Mouse (Mus musculus) CH12.LX (cell line): ENCODE data around the gene Paf1. TPM values are rescaled to one million over a fixed set of nuclear protein-coding genes. Genes with fewer than 3 reads are reported as not detected.

Source experiments
- DNase-seq: peaks from one replicate; pipeline ENCODE4 v3.0.0-alpha.2; 2013; ENCODE audit errors: extremely low read depth
- H3K27ac ChIP-seq: 2 replicates; pipeline ENCODE4 v1.5.1; 2012; ENCODE audit warnings: low read depth, mild to moderate bottlenecking, control low read depth, moderate library complexity; ENCODE audit not compliant: insufficient read depth
- H3K27me3 ChIP-seq: replicated peaks from 2 replicates; pipeline ENCODE3; 2012; ENCODE audit warnings: inconsistent platforms
- H3K36me3 ChIP-seq, 2 experiments: replicated peaks in 1 of 2; 2 replicates each; pipeline versions ENCODE3 to v1.6.1; 2012; ENCODE audit warnings: inconsistent platforms in 1 of 2, low read length in 1 of 2, mild to moderate bottlenecking in 1 of 2, mixed read lengths in 1 of 2, moderate library complexity in 1 of 2; ENCODE audit not compliant: control insufficient read depth in 1 of 2, insufficient read depth in 1 of 2
- H3K4me1 ChIP-seq, 2 experiments: 2 replicates each; pipeline ENCODE4 v1.6.1; 2012; ENCODE audit warnings: inconsistent platforms in 1 of 2, moderate library complexity in 1 of 2; ENCODE audit not compliant: insufficient read depth in 2 of 2, control insufficient read depth in 1 of 2
- H3K4me2 ChIP-seq: 2 replicates; pipeline ENCODE4 v1.6.1; 2012; ENCODE audit warnings: low read depth, mild to moderate bottlenecking, control low read depth; ENCODE audit not compliant: poor library complexity, insufficient read depth, severe bottlenecking
- H3K4me3 ChIP-seq, 3 experiments: fragments of 150-350 bp in 1 of 3; sonication (generic) in 1 of 3; replicated peaks in 1 of 3; 2 replicates each; pipeline versions ENCODE3 to v1.5.1; 2011 to 2012; ENCODE audit warnings: low read depth in 2 of 3, low read length in 2 of 3, mild to moderate bottlenecking in 2 of 3, moderate library complexity in 2 of 3, control low read depth in 1 of 3, improper control_type of control experiment in 1 of 3, inconsistent platforms in 1 of 3, mixed read lengths in 1 of 3; ENCODE audit not compliant: poor library complexity in 1 of 3
- H3K79me2 ChIP-seq: replicated peaks from 2 replicates; pipeline ENCODE4 v1.6.1; 2012; ENCODE audit warnings: mild to moderate bottlenecking, moderate library complexity; ENCODE audit not compliant: control insufficient read depth, poor library complexity, insufficient read depth, severe bottlenecking; ENCODE audit errors: extremely low read depth
- H3K9ac ChIP-seq: 2 replicates; pipeline ENCODE4 v1.6.1; 2012; ENCODE audit warnings: low read depth, mild to moderate bottlenecking, control low read depth, moderate library complexity; ENCODE audit not compliant: insufficient read depth
- H3K9me3 ChIP-seq: replicated peaks from 2 replicates; pipeline ENCODE3; 2012; ENCODE audit warnings: low read length, inconsistent platforms, mixed read lengths
- BHLHE40 ChIP-seq: IDR thresholded peaks from 2 replicates; pipeline ENCODE4 v1.6.1; 2011; ENCODE audit warnings: mild to moderate bottlenecking, low read depth, low read length, improper control_type of control experiment
- CHD1 ChIP-seq: IDR thresholded peaks from 2 replicates; pipeline ENCODE4 v1.6.1; 2012; ENCODE audit warnings: low read depth, low read length, improper control_type of control experiment, inconsistent platforms
- CHD2 ChIP-seq: IDR thresholded peaks from 2 replicates; pipeline ENCODE4 v1.6.1; 2011; ENCODE audit warnings: low read length, improper control_type of control experiment
- CTCF ChIP-seq, 2 experiments: IDR thresholded peaks in 1 of 2; conservative IDR thresholded peaks in 1 of 2; 2 replicates each; pipeline ENCODE4 v1.5.1; 2011 to 2012; ENCODE audit warnings: low read depth in 2 of 2, low read length in 2 of 2, improper control_type of control experiment in 1 of 2, inconsistent platforms in 1 of 2, mild to moderate bottlenecking in 1 of 2, moderate library complexity in 1 of 2
- E2F4 ChIP-seq: IDR thresholded peaks from 2 replicates; pipeline ENCODE4 v1.6.1; 2011; ENCODE audit warnings: low read depth, low read length, improper control_type of control experiment; ENCODE audit not compliant: insufficient replicate concordance
- ELF1 ChIP-seq: IDR thresholded peaks from 2 replicates; pipeline ENCODE4 v1.6.1; 2014; ENCODE audit warnings: low read depth, mild to moderate bottlenecking, inconsistent platforms, low read length, improper control_type of control experiment
- EP300 ChIP-seq: IDR thresholded peaks from 2 replicates; pipeline ENCODE4 v1.6.1; 2011; ENCODE audit warnings: low read length, improper control_type of control experiment
- ETS1 ChIP-seq: conservative IDR thresholded peaks from 2 replicates; pipeline ENCODE4 v1.6.1; 2012; ENCODE audit warnings: low read depth, mild to moderate bottlenecking, inconsistent platforms, low read length, improper control_type of control experiment, moderate library complexity
- GABPA ChIP-seq: IDR thresholded peaks from 2 replicates; pipeline ENCODE4 v1.6.1; 2012; ENCODE audit warnings: low read depth, low read length, improper control_type of control experiment, inconsistent platforms; ENCODE audit not compliant: insufficient replicate concordance
- HCFC1 ChIP-seq: IDR thresholded peaks from 2 replicates; pipeline ENCODE4 v1.6.1; 2012; ENCODE audit warnings: low read depth, mild to moderate bottlenecking, inconsistent platforms, low read length, improper control_type of control experiment
- IRF4 ChIP-seq: IDR thresholded peaks from 2 replicates; pipeline ENCODE4 v1.6.1; 2014; ENCODE audit warnings: low read depth, mild to moderate bottlenecking, inconsistent platforms, low read length, improper control_type of control experiment
- JUN ChIP-seq: IDR thresholded peaks from 2 replicates; pipeline ENCODE4 v1.6.1; 2011; ENCODE audit warnings: low read depth, mild to moderate bottlenecking, low read length, improper control_type of control experiment, moderate library complexity; ENCODE audit not compliant: insufficient read depth
- JUND ChIP-seq: conservative IDR thresholded peaks from 2 replicates; pipeline ENCODE4 v1.6.1; 2011; ENCODE audit warnings: low read depth, low read length, improper control_type of control experiment
- KAT2A ChIP-seq: IDR thresholded peaks from 2 replicates; pipeline ENCODE4 v1.6.1; 2012; ENCODE audit warnings: low read length, improper control_type of control experiment, inconsistent platforms; ENCODE audit not compliant: insufficient replicate concordance
- MAFK ChIP-seq: IDR thresholded peaks from 2 replicates; pipeline ENCODE4 v1.6.1; 2011; ENCODE audit warnings: low read length, improper control_type of control experiment; ENCODE audit not compliant: insufficient replicate concordance
- MAX ChIP-seq: IDR thresholded peaks from 2 replicates; pipeline ENCODE4 v1.6.1; 2011; ENCODE audit warnings: low read length, improper control_type of control experiment
- MAZ ChIP-seq: IDR thresholded peaks from 2 replicates; pipeline ENCODE4 v1.6.1; 2012; ENCODE audit warnings: low read depth, mild to moderate bottlenecking, inconsistent platforms, low read length, improper control_type of control experiment, moderate library complexity
- MEF2A ChIP-seq: IDR thresholded peaks from 2 replicates; pipeline ENCODE4 v1.6.1; 2014; ENCODE audit warnings: low read depth, mild to moderate bottlenecking, inconsistent platforms, low read length, improper control_type of control experiment, borderline replicate concordance
- MXI1 ChIP-seq: IDR thresholded peaks from 2 replicates; pipeline ENCODE4 v1.6.1; 2011; ENCODE audit warnings: mild to moderate bottlenecking, low read depth, low read length, improper control_type of control experiment
- MYC ChIP-seq: IDR thresholded peaks from 2 replicates; pipeline ENCODE4 v1.6.1; 2011; ENCODE audit warnings: low read depth, mild to moderate bottlenecking, improper control_type of control experiment, low read length
- NELFE ChIP-seq: IDR thresholded peaks from 2 replicates; pipeline ENCODE4 v1.6.1; 2011; ENCODE audit warnings: low read depth, low read length, improper control_type of control experiment
- NRF1 ChIP-seq: IDR thresholded peaks from 2 replicates; pipeline ENCODE4 v1.6.1; 2014; ENCODE audit warnings: low read depth, mild to moderate bottlenecking, inconsistent platforms, low read length, improper control_type of control experiment, moderate library complexity
- PAX5 ChIP-seq: IDR thresholded peaks from 2 replicates; pipeline ENCODE4 v1.6.1; 2012; ENCODE audit warnings: low read length, inconsistent platforms, mixed read lengths
- POLR2A ChIP-seq: IDR thresholded peaks from 2 replicates; pipeline ENCODE4 v1.6.1; 2011; ENCODE audit warnings: low read depth, mild to moderate bottlenecking, improper control_type of control experiment, low read length
- POLR2AphosphoS2 ChIP-seq: IDR thresholded peaks from 2 replicates; pipeline ENCODE4 v1.6.1; 2011; ENCODE audit warnings: low read depth, low read length, improper control_type of control experiment
- RAD21 ChIP-seq: IDR thresholded peaks from 2 replicates; pipeline ENCODE4 v1.6.1; 2011; ENCODE audit warnings: low read depth, mild to moderate bottlenecking, low read length, improper control_type of control experiment, moderate library complexity
- RCOR1 ChIP-seq: conservative IDR thresholded peaks from 2 replicates; pipeline ENCODE4 v1.6.1; 2012; ENCODE audit warnings: low read depth, mild to moderate bottlenecking, inconsistent platforms, low read length, improper control_type of control experiment
- SIN3A ChIP-seq: IDR thresholded peaks from 2 replicates; pipeline ENCODE4 v1.6.1; 2012; ENCODE audit warnings: low read length, improper control_type of control experiment, inconsistent platforms
- SMC3 ChIP-seq: IDR thresholded peaks from 2 replicates; pipeline ENCODE4 v1.6.1; 2011; ENCODE audit warnings: low read depth, low read length, improper control_type of control experiment
- TBP ChIP-seq: conservative IDR thresholded peaks from 2 replicates; pipeline ENCODE4 v1.6.1; 2011; ENCODE audit warnings: low read depth, low read length, improper control_type of control experiment
- TCF12 ChIP-seq: IDR thresholded peaks from 2 replicates; pipeline ENCODE4 v1.6.1; 2014; ENCODE audit warnings: low read depth, mild to moderate bottlenecking, inconsistent platforms, low read length, improper control_type of control experiment
- UBTF ChIP-seq: IDR thresholded peaks from 2 replicates; pipeline ENCODE4 v1.6.1; 2012; ENCODE audit warnings: low read depth, mild to moderate bottlenecking, inconsistent platforms, low read length, improper control_type of control experiment, moderate library complexity
- USF1 ChIP-seq: IDR thresholded peaks from 2 replicates; pipeline ENCODE4 v1.6.1; 2014; ENCODE audit warnings: low read depth, mild to moderate bottlenecking, inconsistent platforms, low read length, improper control_type of control experiment
- USF2 ChIP-seq: conservative IDR thresholded peaks from 2 replicates; pipeline ENCODE4 v1.6.1; 2011; ENCODE audit warnings: low read depth, low read length, improper control_type of control experiment
- ZC3H11A ChIP-seq: IDR thresholded peaks from 2 replicates; pipeline ENCODE4 v1.6.1; 2012; ENCODE audit warnings: low read depth, mild to moderate bottlenecking, inconsistent platforms, low read length, improper control_type of control experiment
- ZKSCAN1 ChIP-seq: IDR thresholded peaks from 2 replicates; pipeline ENCODE4 v1.6.1; 2012; ENCODE audit warnings: low read depth, inconsistent platforms, low read length, improper control_type of control experiment, borderline replicate concordance
- ZMIZ1 ChIP-seq: IDR thresholded peaks from 2 replicates; pipeline ENCODE4 v1.6.1; 2012; ENCODE audit warnings: low read depth, mild to moderate bottlenecking, inconsistent platforms, low read length, improper control_type of control experiment
- ZNF384 ChIP-seq: IDR thresholded peaks from 2 replicates; pipeline ENCODE4 v1.6.1; 2012; ENCODE audit warnings: low read depth, low read length, improper control_type of control experiment, inconsistent platforms
- dilution Hi-C: fragments of 300-500 bp; cut with MboI; formaldehyde crosslinking; loops from 2 replicates; pipeline ENCODE4 v1.14.3; 2020; ENCODE audit warnings: low sequenced_read_pairs; ENCODE audit not compliant: extremely low pct_unique_long_range_greater_than_20kb, extremely low pct_ligation_motif_present
- in situ Hi-C: fragments of 300-500 bp; cut with MboI; formaldehyde crosslinking; loops from 3 replicates; pipeline ENCODE4 v1.14.3; 2019; ENCODE audit warnings: low sequenced_read_pairs, low pct_ligation_motif_present, low pct_unique_long_range_greater_than_20kb, mixed read lengths
- polyA plus RNA-seq: library from polyadenylated mRNA; unstranded; fragments of >175 nt; gene quantifications from 2 replicates; pipeline ENCODE4 v1.2.1, GENCODE M21; 2012; ENCODE audit warnings: low read depth; ENCODE audit not compliant: insufficient read length
- total RNA-seq, 2 experiments: library from RNA; depleted of rRNA; stranded (reverse); fragments of 300-350 nt in 1 of 2; fragments of >200 nt in 1 of 2; gene quantifications; 2 replicates each; pipeline ENCODE4 v1.2.3; 2012 to 2014

Paf1 gene
- total RNA-seq (2012; rRNA removed) = 45.9 and 71.0 TPM in 2 replicates
- total RNA-seq (2014; rRNA removed) = 42.2 and 57.8 TPM in 2 replicates
- polyA plus RNA-seq = 105 and 151 TPM in 2 replicates

DNA sequence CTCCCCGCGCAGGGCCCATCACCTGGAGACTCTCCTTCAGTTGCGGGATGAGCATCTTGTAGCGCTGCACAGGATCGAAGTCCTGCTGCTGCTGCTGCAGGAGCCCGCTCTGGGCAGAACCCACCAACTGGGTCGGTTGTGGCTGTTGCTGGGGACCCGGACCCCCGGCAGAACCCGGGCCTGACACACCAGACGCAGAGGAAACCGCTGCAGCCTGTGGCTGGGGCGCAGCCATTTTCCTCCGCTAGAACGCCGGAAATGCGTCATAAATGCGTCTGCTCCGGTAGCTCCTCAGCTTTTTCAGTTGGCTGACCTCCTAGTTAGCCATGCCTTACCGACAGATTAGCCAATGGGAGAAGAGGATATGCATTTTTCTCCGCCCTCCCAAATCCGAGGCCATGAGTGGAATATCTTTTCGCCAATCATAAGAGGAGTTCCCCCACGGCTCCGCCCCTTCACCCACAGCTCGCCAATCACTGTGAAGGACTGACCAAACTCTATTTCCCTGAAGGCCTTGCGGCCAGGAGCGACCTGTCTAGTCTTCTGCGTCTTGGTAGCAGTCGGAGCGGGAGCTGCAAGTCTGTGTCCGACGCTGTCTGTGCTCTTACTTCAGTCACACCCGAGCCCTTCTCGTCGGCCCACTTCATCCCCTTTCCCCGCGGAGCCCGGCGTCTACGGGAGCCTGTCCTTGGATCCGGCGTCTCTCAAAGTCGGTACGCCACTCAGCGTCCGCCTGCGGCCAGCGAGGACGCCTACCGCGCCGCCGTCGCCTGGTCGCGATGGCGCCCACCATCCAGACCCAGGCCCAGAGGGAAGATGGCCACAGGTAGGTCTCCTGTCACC is at the start of gene Paf1, which contains the start of gene Med29:
Gene Paf1, plus strand, starts transcription at position 523 of the 843 bp plus-strand sequence.
Gene Med29, minus strand, starts transcription at position 280 of the 843 bp plus-strand sequence.
- peaks cover 0 to 11% of the 10 kb centered on the region in 2 experiments; a peak in 2 of 4 replicates for H3K4me1 ChIP-seq
- peaks cover 22% of the 10 kb centered on the region for H3K79me2 ChIP-seq
- dilution Hi-C loops = no loop called here
- in situ Hi-C loops = no loop called here
- peak within 1 kb of the TSS; percentile 73 for H3K9ac ChIP-seq
- peaks cover 47 to 62% of the 10 kb centered on the region in 2 experiments for H3K36me3 ChIP-seq
- peak; percentile 99 for DNase-seq
- peak within 1 kb of the TSS; percentile 84 to 92 (median 92) for H3K4me3 ChIP-seq
- TF ChIP-seq RAD21 (no peak), TBP (peak; percentile 94), HCFC1 (peak; percentile 75), POLR2A (peak; percentile 96), KAT2A (peak; percentile 74; the same call in 1 of the 2 replicates), NELFE (peak; percentile 96), ELF1 (peak; percentile 65), JUN (no peak), ZMIZ1 (peak; percentile 90), CHD2 (peak; percentile 85), USF1 (no peak), PAX5 (no peak), TCF12 (peak; percentile 79), ZKSCAN1 (no peak), NRF1 (peak; percentile 46; the same call in 1 of the 2 replicates), CTCF (conservative IDR thresholded peaks at IDR 0.05 in 1 of 2, IDR thresholded peaks at IDR 0.05 in 1 of 2; ENCODE audit: low read depth in 2 of 2, low read length in 2 of 2) (no peak; a peak in 1 of 4 replicates), BHLHE40 (no peak), RCOR1 (no peak), GABPA (no peak), USF2 (no peak), JUND (no peak), MAZ (no peak), UBTF (no peak), EP300 (no peak), ZC3H11A (no peak), MAFK (no peak), E2F4 (no peak), SIN3A (no peak; the same call in 1 of the 2 replicates), ETS1 (peak; percentile 21), MXI1 (peak; percentile 40; the same call in 1 of the 2 replicates), ZNF384 (no peak), MAX (no peak), IRF4 (no peak), POLR2AphosphoS2 (peak; percentile 85; the same call in 1 of the 2 replicates), MYC (0 out of 2 replicates have a peak, but pooled peaks have one; percentile 21), MEF2A (no peak), CHD1 (no peak), SMC3 (no peak)
- no peaks in the 10 kb centered on the region for H3K9me3 ChIP-seq
- H3K27me3 ChIP-seq = no peaks in the 10 kb centered on the region
- peak within 1 kb of the TSS; percentile 97 for H3K4me2 ChIP-seq
- H3K27ac ChIP-seq = peak within 1 kb of the TSS; percentile 19; the same call in 1 of the 2 replicates
